Mouse (Mus musculus): Measurements from ENCODE around the gene Ankrd11. TPM values are rescaled to one million over a fixed set of nuclear protein-coding genes. Genes with fewer than 3 reads are reported as not detected.

Gene Ankrd11
- polyA plus RNA-seq, 1 experiment = 32.5 TPM

DNA sequence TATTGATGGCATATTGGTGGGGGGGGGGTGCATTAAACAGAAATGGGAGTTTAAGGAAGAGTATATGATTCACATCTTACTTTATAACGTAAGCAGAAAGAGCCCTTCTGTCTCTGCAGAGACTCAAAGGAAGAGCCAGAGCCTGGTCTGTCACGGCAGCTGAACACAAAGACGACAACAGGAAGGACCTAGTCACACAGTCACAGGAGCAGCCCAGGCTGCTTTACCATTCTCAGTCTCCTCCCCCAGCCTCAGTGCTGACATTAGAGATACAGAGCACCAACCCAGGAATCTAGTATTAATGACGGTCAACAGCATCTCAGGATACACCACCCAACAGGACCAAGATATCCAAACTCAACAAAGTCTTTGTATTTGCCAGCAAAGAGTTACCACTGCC, 103.5 kb downstream of the Ankrd11 start:
- Histone ChIP-seq H3K27me3 (ENCODE audit: control insufficient read depth, insufficient read depth, insufficient read length) (no peaks in the 10 kb centered on the region), H3K4me3 (ENCODE audit: insufficient read depth, poor library complexity, severe bottlenecking) (no peak overlapping the region), H3ac (ENCODE audit: control insufficient read depth, insufficient read length, low read depth) (no peak overlapping the region), H3K79me2 (ENCODE audit: control insufficient read depth, insufficient read depth) (peaks cover 100% of the 10 kb centered on the region), H3K36me3 (ENCODE audit: control insufficient read depth, insufficient read depth) (no peaks in the 10 kb centered on the region), H3K79me3 (ENCODE audit: low read depth) (peaks cover 83% of the 10 kb centered on the region)
- TF ChIP-seq MAX (IDR thresholded peaks at IDR 0.05) (no peak), CTCF (IDR thresholded peaks at IDR 0.05; ENCODE audit: control insufficient read depth, insufficient read depth, insufficient read length) (no peak), CEBPB (IDR thresholded peaks at IDR 0.05; ENCODE audit: low read depth) (no peak), MYOG (IDR thresholded peaks at IDR 0.05; ENCODE audit: control insufficient read depth, extremely low read depth, insufficient read length) (no peak), FOSL1 (IDR thresholded peaks at IDR 0.05; ENCODE audit: insufficient read depth, low read length, poor library complexity, severe bottlenecking) (no peak), MYOD1 (IDR thresholded peaks at IDR 0.05; ENCODE audit: control insufficient read depth, insufficient read length, low read depth) (no peak), USF1 (IDR thresholded peaks at IDR 0.05; ENCODE audit: low read depth) (no peak)

DNA sequence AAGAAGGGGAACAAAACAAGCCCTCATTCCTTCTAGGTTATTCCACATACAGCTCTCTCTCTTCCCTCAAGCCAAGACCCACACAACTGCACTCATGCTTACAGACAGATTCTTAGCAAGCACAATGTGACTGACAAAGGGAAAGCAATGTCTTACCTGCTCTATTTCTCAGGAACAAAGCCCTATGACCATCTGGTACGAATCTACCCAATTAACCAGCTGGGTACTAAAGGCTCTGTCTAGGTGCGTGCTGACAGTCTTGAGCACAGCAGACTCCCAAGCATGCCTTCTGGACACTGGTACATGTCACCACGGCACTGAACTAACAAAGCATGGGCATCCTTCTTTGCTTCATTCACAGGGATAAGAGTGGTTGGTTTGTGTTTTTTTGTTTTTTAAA, 103.9 kb downstream of the Ankrd11 start:
- Histone ChIP-seq H3K36me3 (ENCODE audit: control insufficient read depth, insufficient read depth) (no peaks in the 10 kb centered on the region), H3ac (ENCODE audit: control insufficient read depth, insufficient read length, low read depth) (no peak overlapping the region), H3K79me2 (ENCODE audit: control insufficient read depth, insufficient read depth) (peaks cover 100% of the 10 kb centered on the region), H3K27me3 (ENCODE audit: control insufficient read depth, insufficient read depth, insufficient read length) (no peaks in the 10 kb centered on the region), H3K4me3 (ENCODE audit: insufficient read depth, poor library complexity, severe bottlenecking) (no peak overlapping the region), H3K79me3 (ENCODE audit: low read depth) (peaks cover 85% of the 10 kb centered on the region)
- TF ChIP-seq FOSL1 (IDR thresholded peaks at IDR 0.05; ENCODE audit: insufficient read depth, low read length, poor library complexity, severe bottlenecking) = no peak
- TF ChIP-seq MYOG (IDR thresholded peaks at IDR 0.05; ENCODE audit: control insufficient read depth, extremely low read depth, insufficient read length) = no peak
- TF ChIP-seq MYOD1 (IDR thresholded peaks at IDR 0.05; ENCODE audit: control insufficient read depth, insufficient read length, low read depth) = no peak
- no peak for TF ChIP-seq CEBPB (IDR thresholded peaks at IDR 0.05; ENCODE audit: low read depth)
- TF ChIP-seq USF1 (IDR thresholded peaks at IDR 0.05; ENCODE audit: low read depth) = no peak
- no peak for TF ChIP-seq MAX (IDR thresholded peaks at IDR 0.05)
- no peak for TF ChIP-seq CTCF (IDR thresholded peaks at IDR 0.05; ENCODE audit: control insufficient read depth, insufficient read depth, insufficient read length)

DNA sequence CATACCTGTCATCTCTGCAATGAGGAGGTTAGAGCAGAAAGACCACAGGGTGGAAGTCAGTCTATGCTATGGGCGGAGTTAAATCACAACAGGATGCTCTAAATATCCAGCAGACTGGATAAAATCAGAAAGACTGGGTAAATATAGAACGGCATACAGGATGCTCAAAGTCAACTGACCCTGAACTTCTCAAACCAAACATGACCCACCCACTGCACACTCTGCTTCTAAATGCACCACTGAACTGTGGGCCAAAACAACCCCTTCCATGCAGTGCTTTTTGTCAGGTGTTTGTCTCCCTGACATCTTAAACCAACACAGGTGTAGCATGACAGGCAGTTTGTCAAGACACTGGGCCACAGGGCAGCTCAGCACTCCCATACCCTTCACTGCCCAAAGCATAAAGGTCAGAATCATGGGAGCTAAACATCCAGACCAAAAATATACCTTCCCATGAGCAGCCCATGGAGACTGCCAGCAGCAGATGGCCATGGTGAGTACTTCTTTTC, 104.5 kb downstream of the Ankrd11 start:
- TF ChIP-seq CTCF (IDR thresholded peaks at IDR 0.05; ENCODE audit: control insufficient read depth, insufficient read depth, insufficient read length) (no peak), MYOD1 (IDR thresholded peaks at IDR 0.05; ENCODE audit: control insufficient read depth, insufficient read length, low read depth) (no peak), CEBPB (IDR thresholded peaks at IDR 0.05; ENCODE audit: low read depth) (no peak), USF1 (IDR thresholded peaks at IDR 0.05; ENCODE audit: low read depth) (no peak), FOSL1 (IDR thresholded peaks at IDR 0.05; ENCODE audit: insufficient read depth, low read length, poor library complexity, severe bottlenecking) (no peak), MYOG (IDR thresholded peaks at IDR 0.05; ENCODE audit: control insufficient read depth, extremely low read depth, insufficient read length) (no peak)
- peaks cover 85% of the 10 kb centered on the region for H3K79me3 ChIP-seq (ENCODE audit: low read depth)

DNA sequence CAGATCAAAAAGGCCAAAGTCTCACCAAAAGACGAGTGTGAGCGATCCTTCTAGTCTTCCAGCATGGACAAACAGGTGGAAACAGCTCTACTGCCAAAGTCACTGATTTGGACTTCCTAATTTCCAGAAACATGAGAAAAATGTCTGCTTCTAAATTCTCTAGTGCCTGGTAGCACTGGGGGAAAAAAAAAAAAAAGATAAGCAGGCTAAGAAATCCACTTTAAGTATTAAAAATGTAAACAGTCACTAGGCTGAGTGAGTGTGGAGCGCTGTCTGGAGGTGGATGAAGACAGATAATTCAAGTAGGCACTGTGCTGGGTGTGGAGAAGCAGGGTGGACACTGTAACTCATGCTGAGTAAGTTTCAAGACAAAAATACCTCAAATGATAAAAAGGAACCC, 106.2 kb downstream of the Ankrd11 start:
- Histone ChIP-seq H3ac (ENCODE audit: control insufficient read depth, insufficient read length, low read depth) (no peak overlapping the region), H3K36me3 (ENCODE audit: control insufficient read depth, insufficient read depth) (no peaks in the 10 kb centered on the region), H3K27me3 (ENCODE audit: control insufficient read depth, insufficient read depth, insufficient read length) (no peaks in the 10 kb centered on the region), H3K4me3 (ENCODE audit: insufficient read depth, poor library complexity, severe bottlenecking) (no peak overlapping the region), H3K79me2 (ENCODE audit: control insufficient read depth, insufficient read depth) (peaks cover 100% of the 10 kb centered on the region), H3K79me3 (ENCODE audit: low read depth) (peaks cover 84% of the 10 kb centered on the region)
- TF ChIP-seq MAX (IDR thresholded peaks at IDR 0.05) (no peak), USF1 (IDR thresholded peaks at IDR 0.05; ENCODE audit: low read depth) (no peak), MYOG (IDR thresholded peaks at IDR 0.05; ENCODE audit: control insufficient read depth, extremely low read depth, insufficient read length) (no peak), CTCF (IDR thresholded peaks at IDR 0.05; ENCODE audit: control insufficient read depth, insufficient read depth, insufficient read length) (no peak), MYOD1 (IDR thresholded peaks at IDR 0.05; ENCODE audit: control insufficient read depth, insufficient read length, low read depth) (no peak), CEBPB (IDR thresholded peaks at IDR 0.05; ENCODE audit: low read depth) (no peak), FOSL1 (IDR thresholded peaks at IDR 0.05; ENCODE audit: insufficient read depth, low read length, poor library complexity, severe bottlenecking) (no peak)

More for the DNA sequence above, 104.5 kb downstream of the Ankrd11 start:
- Histone ChIP-seq H3K27me3 (ENCODE audit: control insufficient read depth, insufficient read depth, insufficient read length) (no peaks in the 10 kb centered on the region), H3K36me3 (ENCODE audit: control insufficient read depth, insufficient read depth) (no peaks in the 10 kb centered on the region), H3K79me2 (ENCODE audit: control insufficient read depth, insufficient read depth) (peaks cover 100% of the 10 kb centered on the region), H3K4me3 (ENCODE audit: insufficient read depth, poor library complexity, severe bottlenecking) (no peak overlapping the region), H3ac (ENCODE audit: control insufficient read depth, insufficient read length, low read depth) (no peak overlapping the region)

DNA sequence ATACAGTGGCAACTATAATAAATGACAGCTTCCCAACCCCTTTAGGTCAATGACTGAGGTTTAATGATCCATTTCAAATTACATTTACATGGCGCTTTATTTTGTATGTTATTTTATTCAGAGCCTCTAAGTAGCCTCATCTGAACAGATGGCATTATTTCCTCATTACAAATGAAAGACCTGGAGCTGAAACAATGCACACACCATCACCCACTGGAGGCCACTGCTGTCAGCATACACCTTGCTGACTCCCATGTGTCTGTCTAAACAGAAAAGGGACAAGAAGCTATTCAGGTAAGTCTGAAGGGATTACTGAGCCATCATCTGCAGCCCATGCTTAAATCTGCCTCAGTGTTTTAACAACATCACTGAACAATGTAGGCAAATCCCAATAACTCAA, 107.0 kb downstream of the Ankrd11 start:
- Histone ChIP-seq H3K79me3 (ENCODE audit: low read depth) (peaks cover 82% of the 10 kb centered on the region), H3K4me3 (ENCODE audit: insufficient read depth, poor library complexity, severe bottlenecking) (no peak overlapping the region), H3K27me3 (ENCODE audit: control insufficient read depth, insufficient read depth, insufficient read length) (no peaks in the 10 kb centered on the region), H3K79me2 (ENCODE audit: control insufficient read depth, insufficient read depth) (peaks cover 100% of the 10 kb centered on the region), H3K36me3 (ENCODE audit: control insufficient read depth, insufficient read depth) (no peaks in the 10 kb centered on the region), H3ac (ENCODE audit: control insufficient read depth, insufficient read length, low read depth) (no peak overlapping the region)
- no peak for TF ChIP-seq MYOG (IDR thresholded peaks at IDR 0.05; ENCODE audit: control insufficient read depth, extremely low read depth, insufficient read length)
- no peak for TF ChIP-seq FOSL1 (IDR thresholded peaks at IDR 0.05; ENCODE audit: insufficient read depth, low read length, poor library complexity, severe bottlenecking)
- TF ChIP-seq CEBPB (IDR thresholded peaks at IDR 0.05; ENCODE audit: low read depth) = no peak
- no peak for TF ChIP-seq MYOD1 (IDR thresholded peaks at IDR 0.05; ENCODE audit: control insufficient read depth, insufficient read length, low read depth)
- TF ChIP-seq MAX (IDR thresholded peaks at IDR 0.05) = no peak
- no peak for TF ChIP-seq USF1 (IDR thresholded peaks at IDR 0.05; ENCODE audit: low read depth)
- no peak for TF ChIP-seq CTCF (IDR thresholded peaks at IDR 0.05; ENCODE audit: control insufficient read depth, insufficient read depth, insufficient read length)

All from C2C12 (cell line).